Mouse (Mus musculus): ENCODE measurements around the gene Nos1ap. TPM values are rescaled to one million over a fixed set of nuclear protein-coding genes. Genes with fewer than 3 reads are reported as not detected.

Nos1ap gene
- total RNA-seq (2021): 10 to 100 TPM; 21.8 to 24.0 TPM
- long read RNA-seq, experiment 1, partial matches to known transcripts: 1 of 21 reads
- long read RNA-seq, experiment 1, other reads (novel, unspliced or antisense): 20 of 21 reads
- long read RNA-seq, experiment 2, partial matches to known transcripts: 0 of 21 reads
- long read RNA-seq, experiment 2, other reads (novel, unspliced or antisense): 20 of 21 reads

GRCm38 (mm10) chr1:170589219-170590040 is at the start of gene Nos1ap:
Gene Nos1ap (minus strand): TSS chr1:170589861.
- intact Hi-C loops (cut with DNase I): no loop called here
- DNase-seq: peak; percentile 88 to 91

GRCm38 (mm10) chr1:170638941-170639340 is 49.3 kb upstream of the Nos1ap start:
- intact Hi-C loops (cut with DNase I): no loop called here
- no peak for DNase-seq

GRCm38 (mm10) chr1:170632856-170633255 is 43.2 kb upstream of the Nos1ap start:
- intact Hi-C loops (cut with DNase I): loop anchor here (1.0 kb wide), 1 partner anchor 206 kb away; no protein-coding TSS in a partner anchor
- no peak for DNase-seq

GRCm38 (mm10) chr1:170632385-170632784 is 42.7 kb upstream of the Nos1ap start:
- DNase-seq: peak; percentile 78 to 89
- intact Hi-C loops (cut with DNase I): loop anchor here (1.0 kb wide), 1 partner anchor 207 kb away; no protein-coding TSS in a partner anchor

GRCm38 (mm10) chr1:170631571-170631970 is 41.9 kb upstream of the Nos1ap start:
- intact Hi-C loops (cut with DNase I): no loop called here
- DNase-seq: no peak

- intact Hi-C loops (cut with DNase I): no loop called here
- DNase-seq: no peak
These were observed 40.8 kb upstream of the Nos1ap start for GRCm38 (mm10) chr1:170630489-170630888.

GRCm38 (mm10) chr1:170623432-170623831 is 33.8 kb upstream of the Nos1ap start:
- intact Hi-C loops (cut with DNase I): no loop called here
- no peak for DNase-seq

GRCm38 (mm10) chr1:170622934-170623333 is 33.3 kb upstream of the Nos1ap start:
- intact Hi-C loops (cut with DNase I): no loop called here
- peak in 1 of 2 experiments; percentile 26 for DNase-seq

- intact Hi-C loops (cut with DNase I): no loop called here
These were observed 30.2 kb upstream of the Nos1ap start for GRCm38 (mm10) chr1:170619686-170620374.

GRCm38 (mm10) chr1:170612968-170613872 is 23.6 kb upstream of the Nos1ap start:
- intact Hi-C loops (cut with DNase I): loop anchor here (1.0 to 2.0 kb wide), 2 partner anchors 321 to 394 kb away; no protein-coding TSS in a partner anchor
- DNase-seq: peak; percentile 65 to 81

More at GRCm38 (mm10) chr1:170619686-170620374, 30.2 kb upstream of the Nos1ap start:
- no peak for DNase-seq

- intact Hi-C loops (cut with DNase I): loop anchor here (2.0 kb wide), 1 partner anchor 393 kb away; no protein-coding TSS in a partner anchor
- DNase-seq: no peak
These were observed 22.0 kb upstream of the Nos1ap start for GRCm38 (mm10) chr1:170611631-170612030.

GRCm38 (mm10) chr1:170610695-170611094 is 21.0 kb upstream of the Nos1ap start:
- intact Hi-C loops (cut with DNase I): no loop called here

GRCm38 (mm10) chr1:170610289-170610688 is 20.6 kb upstream of the Nos1ap start:
- intact Hi-C loops (cut with DNase I): no loop called here

More at GRCm38 (mm10) chr1:170610695-170611094, 21.0 kb upstream of the Nos1ap start:
- DNase-seq: no peak

GRCm38 (mm10) chr1:170609872-170610271 is 20.2 kb upstream of the Nos1ap start:
- no peak for DNase-seq
- intact Hi-C loops (cut with DNase I): loop anchor here (5.0 kb wide), 1 partner anchor 213 kb away; no protein-coding TSS in a partner anchor

More at GRCm38 (mm10) chr1:170610289-170610688, 20.6 kb upstream of the Nos1ap start:
- DNase-seq: no peak

GRCm38 (mm10) chr1:170608461-170609071 is 18.9 kb upstream of the Nos1ap start:
- DNase-seq: no peak
- intact Hi-C loops (cut with DNase I): loop anchor here (5.0 kb wide), 1 partner anchor 211 kb away; no protein-coding TSS in a partner anchor

- intact Hi-C loops (cut with DNase I): loop anchor here (5.0 kb wide), 1 partner anchor 210 kb away; no protein-coding TSS in a partner anchor
- DNase-seq: no peak
These were observed 17.7 kb upstream of the Nos1ap start for GRCm38 (mm10) chr1:170607231-170607917.

- DNase-seq: no peak
- intact Hi-C loops (cut with DNase I): loop anchor here (5.0 kb wide), 1 partner anchor 208 kb away; no protein-coding TSS in a partner anchor
These were observed 15.8 kb upstream of the Nos1ap start for GRCm38 (mm10) chr1:170605228-170606001.

- DNase-seq: no peak
- intact Hi-C loops (cut with DNase I): no loop called here
These were observed 4.9 kb upstream of the Nos1ap start for GRCm38 (mm10) chr1:170594575-170594974.
